Mouse (Mus musculus) ES-Bruce4 (cell line): ENCODE data around the gene Actl10.

Experiments used
- CTCF ChIP-seq: IDR thresholded peaks from one replicate; pipeline ENCODE4 v1.8.1; 2011; ENCODE audit warnings: low read depth, low read length
- EP300 ChIP-seq: IDR thresholded peaks from 2 replicates; pipeline ENCODE4 v1.6.1; 2011; ENCODE audit warnings: low read depth, low read length; ENCODE audit not compliant: insufficient read depth
- POLR2A ChIP-seq: IDR thresholded peaks from one replicate; pipeline ENCODE4 v1.8.1; 2011; ENCODE audit warnings: low read length; ENCODE audit not compliant: insufficient read depth

DNA sequence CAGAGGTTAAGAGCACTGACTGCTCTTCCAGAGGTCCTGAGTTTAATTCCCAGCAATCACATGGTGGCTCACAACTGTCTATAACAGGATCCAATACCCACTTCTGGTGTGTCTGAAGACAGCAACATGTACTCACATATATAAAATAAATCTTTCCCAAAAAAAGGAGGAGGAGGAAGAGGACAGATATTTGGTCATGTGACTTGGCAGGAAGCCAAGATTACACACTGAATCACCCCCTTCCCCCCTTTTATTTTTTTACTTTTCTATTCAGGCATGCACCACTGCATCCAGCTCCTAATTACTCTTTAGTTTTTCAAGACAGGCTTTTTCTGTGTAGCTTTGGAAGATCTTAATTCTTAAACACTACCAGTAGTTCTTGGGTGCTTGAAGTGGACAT lies 30.1 kb upstream of the Actl10 start:
- no peak for TF ChIP-seq CTCF
- TF ChIP-seq POLR2A: no peak
- TF ChIP-seq EP300: no peak
